Mouse (Mus musculus): ENCODE results near the gene Gpcpd1.

Gene Gpcpd1

GRCm38 (mm10) chr2:132518021-132518901 lies 69.3 kb downstream of the Gpcpd1 start:
- DNase-seq (ENCODE audit: low spot score in 2 of 2) = peak in 1 of 2 experiments; percentile 20

GRCm38 (mm10) chr2:132517194-132517836 lies 70.2 kb downstream of the Gpcpd1 start:
- DNase-seq (ENCODE audit: low spot score in 2 of 2) = no peak

GRCm38 (mm10) chr2:132516130-132517030 lies 71.1 kb downstream of the Gpcpd1 start:
- peak; percentile 54 to 62 for DNase-seq (ENCODE audit: low spot score in 2 of 2)

- no peak for DNase-seq (ENCODE audit: low spot score in 2 of 2)
Observed at GRCm38 (mm10) chr2:132515607-132516006, 71.9 kb downstream of the Gpcpd1 start.

- no peak for DNase-seq (ENCODE audit: low spot score in 2 of 2)
Observed at GRCm38 (mm10) chr2:132515076-132515475, 72.5 kb downstream of the Gpcpd1 start.

GRCm38 (mm10) chr2:132514353-132514752 lies 73.2 kb downstream of the Gpcpd1 start:
- DNase-seq (ENCODE audit: low spot score in 2 of 2) = no peak

- DNase-seq (ENCODE audit: low spot score in 2 of 2) = no peak
Observed at GRCm38 (mm10) chr2:132513371-132514181, 74.0 kb downstream of the Gpcpd1 start.

GRCm38 (mm10) chr2:132512977-132513351 lies 74.6 kb downstream of the Gpcpd1 start:
- DNase-seq (ENCODE audit: low spot score in 2 of 2) = no peak

- DNase-seq (ENCODE audit: low spot score in 2 of 2) = peak; percentile 64 to 71
Observed at GRCm38 (mm10) chr2:132512051-132512976, 75.2 kb downstream of the Gpcpd1 start.

GRCm38 (mm10) chr2:132511011-132511818 lies 76.3 kb downstream of the Gpcpd1 start:
- DNase-seq (ENCODE audit: low spot score in 2 of 2) = peak in 1 of 2 experiments; percentile 2

GRCm38 (mm10) chr2:132509714-132510113 lies 77.8 kb downstream of the Gpcpd1 start:
- DNase-seq (ENCODE audit: low spot score in 2 of 2) = peak; percentile 8 to 30

GRCm38 (mm10) chr2:132509261-132509660 lies 78.3 kb downstream of the Gpcpd1 start:
- no peak for DNase-seq (ENCODE audit: low spot score in 2 of 2)

GRCm38 (mm10) chr2:132507521-132507920 lies 80.0 kb downstream of the Gpcpd1 start:
- DNase-seq (ENCODE audit: low spot score in 2 of 2) = no peak

GRCm38 (mm10) chr2:132507091-132507490 lies 80.4 kb downstream of the Gpcpd1 start:
- no peak for DNase-seq (ENCODE audit: low spot score in 2 of 2)

- no peak for DNase-seq (ENCODE audit: low spot score in 2 of 2)
Observed at GRCm38 (mm10) chr2:132505828-132506227, 81.7 kb downstream of the Gpcpd1 start.

- no peak for DNase-seq (ENCODE audit: low spot score in 2 of 2)
Observed at GRCm38 (mm10) chr2:132498344-132498743, 89.2 kb downstream of the Gpcpd1 start.

GRCm38 (mm10) chr2:132497412-132498135 lies 90.0 kb downstream of the Gpcpd1 start:
- no peak for DNase-seq (ENCODE audit: low spot score in 2 of 2)

- DNase-seq (ENCODE audit: low spot score in 2 of 2) = no peak
Observed at GRCm38 (mm10) chr2:132493184-132493583, 94.3 kb downstream of the Gpcpd1 start.
